Mouse (Mus musculus): ENCODE measurements at regions not wholly inside any gene's neighbourhood (a gene's known extent, or its start where the extent isn't known, plus 50 kb on each side); places are given as distances from the start of the nearest gene placed in this dataset.
"Not testable (repeated sequence)": the region's sequence is repeated elsewhere in the genome, so short reads cannot be mapped to it uniquely, and the experiment has no call there.

DNA sequence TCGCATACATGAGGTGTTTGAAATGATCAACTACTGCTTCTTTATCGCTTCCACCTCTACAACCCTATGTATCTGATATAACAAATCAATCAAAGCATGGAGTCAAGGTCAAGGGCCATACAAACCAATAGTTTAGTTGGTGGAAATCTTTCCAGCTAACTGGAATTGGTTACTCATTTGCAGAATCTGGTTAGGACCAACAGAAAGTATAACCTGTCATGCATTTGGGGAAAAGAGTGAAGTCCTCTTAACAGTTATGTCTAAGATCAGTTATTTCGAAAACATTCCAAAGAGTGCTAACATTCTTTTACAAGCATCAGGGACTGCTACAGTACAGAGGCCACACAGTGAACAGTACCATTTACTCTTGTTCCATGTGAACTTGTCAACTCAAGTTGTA is 204.6 kb upstream of the Got2 start:
- WGBS, result 92% methylated on average over 3 of the region's 3 CpGs
- TF ChIP-seq POLR2A (IDR thresholded peaks at IDR 0.05; ENCODE audit: insufficient read depth, low read depth, low read length) (no peak), CTCF (IDR thresholded peaks at IDR 0.05; ENCODE audit: insufficient read depth, low read depth, low read length) (no peak)
- H3K4me3 ChIP-seq (ENCODE audit: insufficient read depth, low read depth, low read length), result no peak overlapping the region
- H3K4me1 ChIP-seq (ENCODE audit: control insufficient read depth, insufficient read depth, low read length), result no peaks in the 10 kb centered on the region
- H3K27ac ChIP-seq (ENCODE audit: insufficient read depth, low read depth, low read length), result no peak overlapping the region

DNA sequence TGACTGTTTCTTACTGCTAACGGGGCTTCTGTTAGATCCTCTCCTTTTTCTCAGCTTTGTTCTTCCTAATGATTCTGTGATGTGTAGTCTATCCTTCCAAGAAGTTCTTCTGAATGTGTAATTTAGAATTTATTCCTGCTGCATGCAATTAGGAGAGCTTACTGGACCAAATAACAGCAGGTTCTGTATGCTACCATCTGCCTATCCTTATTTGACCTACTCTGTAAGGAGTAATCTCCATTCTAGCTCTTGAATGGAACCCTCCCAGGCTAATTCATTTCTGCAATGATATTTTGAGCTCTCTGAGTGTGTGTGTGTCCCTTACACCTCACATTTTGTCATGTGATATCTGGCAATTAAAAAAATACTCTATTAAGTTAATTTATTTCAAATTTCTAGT is 201.9 kb upstream of the Got2 start:
- 30% methylated on average over 1 of the region's 1 CpGs for WGBS
- TF ChIP-seq CTCF (IDR thresholded peaks at IDR 0.05; ENCODE audit: insufficient read depth, low read depth, low read length) (no peak), POLR2A (IDR thresholded peaks at IDR 0.05; ENCODE audit: insufficient read depth, low read depth, low read length) (no peak)
- no peaks in the 10 kb centered on the region for H3K4me1 ChIP-seq (ENCODE audit: control insufficient read depth, insufficient read depth, low read length)
- H3K27ac ChIP-seq (ENCODE audit: insufficient read depth, low read depth, low read length), result no peak overlapping the region
- H3K4me3 ChIP-seq (ENCODE audit: insufficient read depth, low read depth, low read length), result no peak overlapping the region

DNA sequence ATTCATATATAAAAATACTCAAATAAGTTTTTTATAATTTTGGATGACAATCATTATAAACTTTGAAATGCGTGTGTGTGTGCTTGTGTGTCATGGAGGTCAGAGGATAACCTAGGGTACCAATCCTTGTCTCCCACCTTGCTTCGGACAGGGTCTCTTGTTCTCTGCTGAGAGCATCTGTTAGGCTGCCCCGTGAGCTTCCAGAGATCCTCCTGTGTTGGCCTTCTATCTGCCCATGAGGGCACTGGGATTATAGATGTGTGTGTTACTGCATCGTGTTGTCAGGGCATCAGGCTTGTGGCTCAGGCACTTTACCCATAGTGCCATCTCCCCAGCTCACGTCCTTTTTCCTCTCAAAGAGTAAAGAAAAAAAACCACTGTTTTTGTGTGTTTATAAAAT is 180.0 kb upstream of the Got2 start:
- Histone ChIP-seq H3K4me3 (ENCODE audit: insufficient read depth, low read depth, low read length) (no peak overlapping the region), H3K27ac (ENCODE audit: insufficient read depth, low read depth, low read length) (no peak overlapping the region), H3K4me1 (ENCODE audit: control insufficient read depth, insufficient read depth, low read length) (no peaks in the 10 kb centered on the region)
- no peak for TF ChIP-seq POLR2A (IDR thresholded peaks at IDR 0.05; ENCODE audit: insufficient read depth, low read depth, low read length)
- no peak for TF ChIP-seq CTCF (IDR thresholded peaks at IDR 0.05; ENCODE audit: insufficient read depth, low read depth, low read length)
- WGBS, result 82% methylated on average over 5 of the region's 5 CpGs

DNA sequence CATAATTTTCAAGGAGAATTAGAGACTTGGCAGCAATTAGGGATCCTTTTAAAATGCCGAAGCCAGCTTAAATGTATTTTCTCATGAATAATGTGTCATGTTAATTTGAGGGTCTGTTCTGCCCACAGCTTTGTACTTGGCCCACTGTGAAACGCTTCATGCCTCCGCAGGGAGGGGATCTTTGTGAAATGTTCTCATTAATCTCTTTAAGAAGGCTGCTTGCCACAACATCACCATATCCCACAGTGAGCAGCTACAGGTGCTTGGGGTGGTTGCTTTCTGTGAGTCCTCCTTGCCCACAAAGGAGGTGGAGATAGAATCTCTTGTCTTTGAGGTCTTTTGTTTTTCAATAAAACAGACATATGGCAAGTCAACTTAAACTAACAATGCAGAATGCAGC is 159.3 kb upstream of the Got2 start:
- 17% methylated on average over 3 of the region's 3 CpGs for WGBS

DNA sequence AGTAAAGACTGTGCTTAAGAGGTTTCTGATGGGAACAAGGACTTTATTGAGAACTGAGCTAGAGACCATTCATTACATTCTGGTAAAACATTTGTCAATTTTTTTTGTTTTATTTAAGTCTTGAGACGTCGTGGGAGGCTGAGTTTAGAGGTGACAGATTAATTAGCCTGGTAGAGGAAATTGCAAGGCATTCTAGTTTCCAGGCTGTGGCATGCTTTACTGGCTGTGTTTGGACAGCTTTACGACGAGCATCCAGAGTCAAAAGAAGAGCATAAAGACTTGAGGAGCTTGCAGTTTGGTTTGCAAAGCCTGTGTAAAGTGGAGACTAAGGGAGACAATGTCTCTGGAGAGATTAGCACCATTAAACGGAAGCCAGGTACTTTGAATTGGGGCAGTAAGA is 154.0 kb upstream of the Got2 start:
- WGBS, result 28% methylated on average over 5 of the region's 5 CpGs
- TF ChIP-seq CTCF (IDR thresholded peaks at IDR 0.05; ENCODE audit: insufficient read depth, low read depth, low read length), result no peak
- TF ChIP-seq POLR2A (IDR thresholded peaks at IDR 0.05; ENCODE audit: insufficient read depth, low read depth, low read length), result no peak
- Histone ChIP-seq H3K4me3 (ENCODE audit: insufficient read depth, low read depth, low read length) (no peak overlapping the region), H3K27ac (ENCODE audit: insufficient read depth, low read depth, low read length) (no peak overlapping the region), H3K4me1 (ENCODE audit: control insufficient read depth, insufficient read depth, low read length) (no peaks in the 10 kb centered on the region)

More for the DNA sequence above, 159.3 kb upstream of the Got2 start:
- Histone ChIP-seq H3K4me3 (ENCODE audit: insufficient read depth, low read depth, low read length) (no peak overlapping the region), H3K27ac (ENCODE audit: insufficient read depth, low read depth, low read length) (no peak overlapping the region), H3K4me1 (ENCODE audit: control insufficient read depth, insufficient read depth, low read length) (0 out of 2 replicates have a peak, but pooled peaks cover 4% of the 10 kb centered on the region)
- TF ChIP-seq POLR2A (IDR thresholded peaks at IDR 0.05; ENCODE audit: insufficient read depth, low read depth, low read length) (no peak), CTCF (IDR thresholded peaks at IDR 0.05; ENCODE audit: insufficient read depth, low read depth, low read length) (no peak)

DNA sequence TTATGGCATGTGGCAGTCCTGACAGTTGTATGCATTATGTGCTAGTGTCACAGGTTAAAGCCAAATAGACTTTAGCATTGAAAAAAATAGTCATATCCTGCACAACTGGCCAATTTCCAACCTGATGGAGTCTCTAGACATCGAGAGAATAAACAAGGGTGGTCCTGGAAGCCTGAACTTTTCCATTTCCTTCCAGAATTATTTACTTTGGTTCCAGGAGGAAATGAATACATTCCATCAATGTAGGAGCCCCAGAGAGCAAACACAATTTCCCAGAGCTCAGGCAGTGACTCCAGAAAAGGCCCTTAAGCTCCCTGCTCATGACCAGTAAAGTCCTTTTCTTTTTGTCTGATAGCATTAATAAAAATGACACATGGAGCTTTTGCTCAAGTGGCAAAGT is 151.9 kb upstream of the Got2 start:
- no peak for TF ChIP-seq POLR2A (IDR thresholded peaks at IDR 0.05; ENCODE audit: insufficient read depth, low read depth, low read length)
- no peak for TF ChIP-seq CTCF (IDR thresholded peaks at IDR 0.05; ENCODE audit: insufficient read depth, low read depth, low read length)
- Histone ChIP-seq H3K27ac (ENCODE audit: insufficient read depth, low read depth, low read length) (no peak overlapping the region), H3K4me3 (ENCODE audit: insufficient read depth, low read depth, low read length) (no peak overlapping the region), H3K4me1 (ENCODE audit: control insufficient read depth, insufficient read depth, low read length) (no peaks in the 10 kb centered on the region)
- WGBS, result 44% methylated on average over 1 of the region's 1 CpGs

DNA sequence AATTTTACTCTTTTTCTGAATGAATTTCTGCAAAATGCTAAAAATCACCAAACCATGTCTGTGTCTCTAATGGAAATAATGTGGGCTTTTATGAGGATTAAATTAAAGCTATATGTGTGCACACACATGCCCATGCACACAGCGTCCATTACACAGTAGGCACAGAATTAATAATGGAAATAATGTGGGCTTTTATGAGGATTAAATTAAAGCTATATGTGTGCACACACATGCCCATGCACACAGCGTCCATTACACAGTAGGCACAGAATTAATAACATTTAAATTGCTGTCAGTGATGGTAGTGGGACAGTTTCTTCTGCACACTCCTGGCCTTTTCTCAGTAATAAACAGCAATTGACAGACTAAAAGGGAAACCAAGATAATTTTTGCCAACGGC is 130.4 kb upstream of the Got2 start:
- 70% methylated on average over 3 of the region's 3 CpGs for WGBS
- H3K4me3 ChIP-seq (ENCODE audit: insufficient read depth, low read depth, low read length), result not testable (repeated sequence)

DNA sequence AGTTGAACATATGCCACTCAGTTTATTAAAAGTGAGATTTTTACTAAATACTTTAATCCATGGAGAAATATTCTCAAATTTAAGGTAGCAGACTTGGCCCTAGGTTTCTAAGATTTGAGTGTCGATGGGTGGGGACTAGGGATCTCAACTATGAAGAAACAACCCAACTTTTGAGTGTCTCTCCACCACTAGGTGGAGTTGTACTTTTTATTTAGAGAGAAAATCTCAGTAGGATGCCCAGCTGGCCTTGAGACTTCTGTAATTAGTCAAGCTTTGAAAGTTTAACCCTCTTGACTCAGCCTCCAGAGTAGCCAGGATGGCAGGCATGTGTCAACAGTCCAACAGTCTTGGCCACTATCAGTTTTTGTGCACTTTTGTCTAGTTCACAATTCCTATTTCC is 123.7 kb upstream of the Got2 start:
- TF ChIP-seq CTCF (IDR thresholded peaks at IDR 0.05; ENCODE audit: insufficient read depth, low read depth, low read length) (no peak), POLR2A (IDR thresholded peaks at IDR 0.05; ENCODE audit: insufficient read depth, low read depth, low read length) (no peak)
- Histone ChIP-seq H3K4me1 (ENCODE audit: control insufficient read depth, insufficient read depth, low read length) (no peaks in the 10 kb centered on the region), H3K27ac (ENCODE audit: insufficient read depth, low read depth, low read length) (no peak overlapping the region), H3K4me3 (ENCODE audit: insufficient read depth, low read depth, low read length) (no peak overlapping the region)
- whole genome bisulfite sequencing, result 90% methylated on average over 1 of the region's 1 CpGs

More for the DNA sequence above, 130.4 kb upstream of the Got2 start:
- H3K27ac ChIP-seq (ENCODE audit: insufficient read depth, low read depth, low read length); H3K4me1 ChIP-seq (ENCODE audit: control insufficient read depth, insufficient read depth, low read length): not testable (repeated sequence)

DNA sequence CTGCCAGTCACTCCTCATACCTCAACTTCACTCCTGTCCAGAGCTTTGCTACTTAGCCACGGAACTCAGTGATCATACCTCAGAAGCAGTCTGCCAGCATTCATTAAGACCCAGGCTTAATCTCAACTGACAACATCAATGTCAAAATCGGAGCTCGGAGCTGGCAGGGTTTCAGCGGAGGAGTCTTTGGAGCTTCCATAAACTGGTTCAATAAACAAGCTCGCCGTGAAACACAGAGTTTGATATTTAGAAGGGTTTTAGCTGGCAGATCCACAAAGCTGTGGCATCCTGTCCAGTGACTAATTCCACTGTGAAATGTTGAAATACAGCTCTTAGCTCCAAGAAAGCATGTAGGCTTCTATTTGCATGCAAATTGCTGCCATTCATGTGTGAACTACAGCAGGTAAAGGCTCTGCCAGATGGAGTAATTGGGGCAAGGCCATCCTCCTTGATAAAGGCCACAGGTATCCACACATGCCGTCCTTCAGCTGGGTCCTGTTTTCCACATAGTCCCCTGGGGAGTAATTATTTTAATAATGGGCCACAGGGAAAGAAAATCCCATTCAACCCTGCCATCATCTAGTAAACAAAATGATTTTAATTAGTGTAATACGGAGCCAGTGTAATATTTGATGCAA is 103.6 kb upstream of the Got2 start:
- Histone ChIP-seq H3K27ac (ENCODE audit: insufficient read depth, low read depth, low read length) (no peak overlapping the region), H3K4me3 (ENCODE audit: insufficient read depth, low read depth, low read length) (no peak overlapping the region), H3K4me1 (ENCODE audit: control insufficient read depth, insufficient read depth, low read length) (peaks cover 4% of the 10 kb centered on the region; the same call in 1 of the 2 replicates)
- TF ChIP-seq POLR2A (IDR thresholded peaks at IDR 0.05; ENCODE audit: insufficient read depth, low read depth, low read length), result no peak
- WGBS, result 57% methylated on average over 8 of the region's 8 CpGs

All from olfactory bulb, adult 2 months (tissue).